Mouse (Mus musculus): Measurements from ENCODE around the gene Bora. TPM values are rescaled to one million over a fixed set of nuclear protein-coding genes. Genes with fewer than 3 reads are reported as not detected.

Bora gene
- polyA plus RNA-seq, 1 experiment, result 2.2 TPM

GRCm38 (mm10) chr14:99121584-99122339 is 75.7 kb downstream of the Bora start:
- Histone ChIP-seq H3K4me3 (ENCODE audit: extremely low read depth, insufficient read depth, insufficient read length) (no peak overlapping the region), H3K4me1 (ENCODE audit: control insufficient read depth, insufficient read depth, insufficient read length) (no peaks in the 10 kb centered on the region), H3K27me3 (ENCODE audit: control insufficient read depth, insufficient read depth, low read length) (no peaks in the 10 kb centered on the region), H3K36me3 (ENCODE audit: control insufficient read depth, insufficient read depth, low read length) (peaks cover 5% of the 10 kb centered on the region; the same call in 1 of the 2 replicates), H3K27ac (ENCODE audit: insufficient read depth, low read length) (no peak overlapping the region)
- TF ChIP-seq CTCF (IDR thresholded peaks at IDR 0.05; ENCODE audit: extremely low read depth, insufficient read depth, insufficient read length, insufficient replicate concordance) (no peak), POLR2A (IDR thresholded peaks at IDR 0.05; ENCODE audit: low read depth, low read length) (no peak)
- 94% methylated on average over 11 of the region's 11 CpGs for WGBS
- DNase-seq (ENCODE audit: low read depth in 1 of 2, low spot score in 2 of 2), result no peak

- no peak overlapping the region for H3K4me3 ChIP-seq (ENCODE audit: extremely low read depth, insufficient read depth, insufficient read length)
- H3K36me3 ChIP-seq (ENCODE audit: control insufficient read depth, insufficient read depth, low read length), result peaks cover 2% of the 10 kb centered on the region; the same call in 1 of the 2 replicates
- no peak for DNase-seq (ENCODE audit: low read depth in 1 of 2, low spot score in 2 of 2)
- no peak overlapping the region for H3K27ac ChIP-seq (ENCODE audit: insufficient read depth, low read length)
- TF ChIP-seq POLR2A (IDR thresholded peaks at IDR 0.05; ENCODE audit: low read depth, low read length) (no peak), CTCF (IDR thresholded peaks at IDR 0.05; ENCODE audit: extremely low read depth, insufficient read depth, insufficient read length, insufficient replicate concordance) (no peak)
- no peaks in the 10 kb centered on the region for H3K27me3 ChIP-seq (ENCODE audit: control insufficient read depth, insufficient read depth, low read length)
- WGBS, result 89% methylated on average over 4 of the region's 4 CpGs
- no peaks in the 10 kb centered on the region for H3K4me1 ChIP-seq (ENCODE audit: control insufficient read depth, insufficient read depth, insufficient read length)
Observed at GRCm38 (mm10) chr14:99124076-99124475, 78.1 kb downstream of the Bora start.

Other genes starting within 250 kb of the Bora start
- gene Rpl36a-ps1, start 51.9 kb upstream of the Bora start, polyA plus RNA-seq (2012; rRNA removed), result not detected in 2 replicates
- gene Mzt1, start 88 bp upstream of the Bora start, polyA plus RNA-seq (2012; rRNA removed), result 4.5 and 6.2 TPM in 2 replicates
- 1.2 and 1.4 TPM in 2 replicates for gene Pibf1, start 53.2 kb downstream of the Bora start, polyA plus RNA-seq (2012; rRNA removed)
- gene Dis3, start 53.5 kb downstream of the Bora start, polyA plus RNA-seq (2012; rRNA removed), result 3.2 and 5.2 TPM in 2 replicates